Mouse (Mus musculus) G1E (cell line): ENCODE results near the gene Drap1. TPM values are rescaled to one million over a fixed set of nuclear protein-coding genes. Genes with fewer than 3 reads are reported as not detected.
"Not testable (repeated sequence)": the region's sequence is repeated elsewhere in the genome, so short reads cannot be mapped to it uniquely, and the experiment has no call there.

ENCODE experiments used
- ATAC-seq: 2 replicates; pipeline ENCODE4 v1.8.0; 2016; ENCODE audit warnings: mild to moderate bottlenecking; ENCODE audit not compliant: insufficient number of reproducible peaks, poor library complexity, low FRiP score, severe bottlenecking; ENCODE audit errors: extremely low read depth
- DNase-seq: peaks from one replicate; pipeline ENCODE4 v3.0.0; 2012; ENCODE audit warnings: low spot score
- H3K27me3 ChIP-seq: 2 replicates; pipeline ENCODE4 v1.6.1; 2012; ENCODE audit warnings: mild to moderate bottlenecking, low read length, inconsistent platforms; ENCODE audit not compliant: insufficient read depth
- H3K36me3 ChIP-seq: replicated peaks from 2 replicates; pipeline ENCODE3; 2012; ENCODE audit warnings: mild to moderate bottlenecking, inconsistent platforms
- H3K4me1 ChIP-seq: 2 replicates; pipeline ENCODE4 v1.6.1; 2012; ENCODE audit warnings: low read depth, low read length, inconsistent platforms, mixed read lengths; ENCODE audit not compliant: insufficient read depth
- H3K4me3 ChIP-seq: 2 replicates; pipeline ENCODE4 v1.5.1; 2012; ENCODE audit warnings: low read depth, mild to moderate bottlenecking, inconsistent platforms, low read length, moderate library complexity, mixed read lengths
- H3K9me3 ChIP-seq: replicated peaks from 2 replicates; pipeline ENCODE4 v1.6.1; 2012; ENCODE audit warnings: inconsistent platforms
- CTCF ChIP-seq: IDR thresholded peaks from 2 replicates; pipeline ENCODE4 v1.5.1; 2012; ENCODE audit warnings: low read depth, low read length, inconsistent platforms, mixed read lengths
- GATA1 ChIP-seq: IDR thresholded peaks from 2 replicates; pipeline ENCODE4 v1.6.1; 2012; ENCODE audit warnings: borderline replicate concordance, low read length, inconsistent platforms, mixed read lengths
- GATA2 ChIP-seq: IDR thresholded peaks from 2 replicates; pipeline ENCODE4 v1.6.1; 2012; ENCODE audit warnings: low read depth, low read length, inconsistent platforms, borderline replicate concordance
- POLR2AphosphoS5 ChIP-seq: IDR thresholded peaks from 2 replicates; pipeline ENCODE4 v1.6.1; 2012; ENCODE audit warnings: low read depth, low read length, inconsistent platforms; ENCODE audit not compliant: insufficient replicate concordance
- TAL1 ChIP-seq: conservative IDR thresholded peaks from 2 replicates; pipeline ENCODE4 v1.6.1; 2012; ENCODE audit warnings: low read depth, low read length, inconsistent platforms, mixed read lengths
- polyA plus RNA-seq: library from polyadenylated mRNA; stranded (reverse); fragments of >175 nt; gene quantifications from 2 replicates; pipeline ENCODE4 v1.2.3, GENCODE M21; 2012
- total RNA-seq, 2 experiments: library from RNA; stranded (forward) in 1 of 2; stranded (reverse) in 1 of 2; fragments of 200-1000 nt in 1 of 2; fragments of >200 nt in 1 of 2; fragmentation: Nextera tagmentation in 1 of 2; gene quantifications; 2 replicates each; pipeline ENCODE4 v1.2.3; 2014 to 2017

Gene Drap1
- total and polyA plus RNA-seq, 3 experiments, result 46.0 to 305 (median 81.5) TPM

DNA sequence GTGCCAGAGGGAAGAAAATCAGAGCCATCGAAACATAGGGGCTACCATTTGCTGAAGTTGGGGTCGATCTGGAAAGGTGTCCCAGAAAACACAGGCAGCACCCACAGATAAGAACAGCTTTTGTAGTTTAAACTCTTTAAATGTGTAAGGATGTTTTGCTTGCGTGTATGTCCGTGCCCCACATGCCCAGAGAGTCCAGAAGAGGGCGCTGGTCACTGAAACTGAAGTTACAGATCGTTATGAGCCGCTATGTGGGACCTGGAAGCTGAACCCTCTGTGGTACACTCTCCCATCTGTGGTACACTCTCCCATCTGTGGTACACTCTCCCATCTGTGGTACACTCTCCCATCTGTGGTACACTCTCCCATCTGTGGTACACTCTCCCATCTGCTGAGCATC is 17.6 kb downstream of the Drap1 start:
- Histone ChIP-seq H3K4me3 (peak overlapping the region; percentile 69), H3K9me3 (no peaks in the 10 kb centered on the region), H3K36me3 (peaks cover 6% of the 10 kb centered on the region), H3K27me3 (peaks cover 8% of the 10 kb centered on the region; the same call in 1 of the 2 replicates), H3K4me1 (peaks cover 36% of the 10 kb centered on the region)
- ATAC-seq (no peak), DNase-seq (no peak)
- TF ChIP-seq CTCF, result peak; percentile 29; the same call in 1 of the 2 replicates
- TF ChIP-seq GATA1, result no peak

DNA sequence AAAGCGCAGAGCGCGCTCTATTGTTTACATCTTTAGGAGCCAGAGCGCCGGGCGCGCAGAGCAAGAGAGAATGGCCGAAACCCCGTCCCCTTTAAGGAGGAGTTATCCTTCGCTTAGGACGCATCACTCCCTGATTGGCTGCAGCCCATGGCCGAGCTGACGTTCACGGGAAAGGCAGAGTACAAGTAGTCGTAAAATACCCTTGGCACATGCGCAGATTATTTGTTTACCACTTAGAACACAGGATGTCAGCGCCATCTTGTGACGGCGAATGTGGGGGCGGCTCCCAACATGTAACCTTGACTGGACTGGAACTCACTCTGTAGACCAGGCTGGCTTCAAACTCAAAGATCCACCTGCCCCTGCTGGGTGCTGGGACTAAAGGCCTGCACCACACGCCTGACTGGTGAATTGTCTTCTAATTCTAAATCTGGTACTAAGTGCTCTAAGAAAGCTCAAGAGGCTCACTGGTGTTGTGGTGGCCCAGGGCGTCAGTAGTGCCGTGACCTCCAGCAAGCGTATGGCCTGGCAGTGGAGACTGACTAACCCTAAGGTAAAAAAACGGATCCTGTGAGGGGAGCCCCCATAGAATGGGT is 18.1 kb downstream of the Drap1 start:
- not testable (repeated sequence) for DNase-seq, ATAC-seq, H3K36me3 ChIP-seq

DNA sequence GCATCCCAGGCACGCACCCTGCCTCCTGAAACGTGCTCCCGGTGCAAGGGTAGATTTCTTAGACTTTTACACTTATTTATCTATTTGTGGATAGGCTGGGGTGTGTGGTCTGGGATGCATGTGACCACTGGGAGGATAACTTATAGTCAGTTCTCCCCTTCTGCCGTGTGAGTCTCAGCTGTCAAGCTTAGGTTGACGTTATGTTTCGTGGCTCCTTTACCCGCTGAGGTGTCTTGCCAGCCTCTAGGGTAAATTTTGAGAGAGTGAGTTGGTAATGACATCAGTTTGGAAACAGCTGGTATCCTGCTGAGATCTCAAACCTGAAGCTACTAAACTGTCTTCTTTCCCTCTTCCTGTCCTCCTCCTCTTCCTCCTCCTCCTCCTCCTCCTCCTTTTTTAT is 18.9 kb downstream of the Drap1 start:
- Histone ChIP-seq H3K4me1 (peaks cover 40% of the 10 kb centered on the region), H3K9me3 (no peaks in the 10 kb centered on the region), H3K4me3 (peak overlapping the region; percentile 58), H3K36me3 (peaks cover 6% of the 10 kb centered on the region), H3K27me3 (peaks cover 5% of the 10 kb centered on the region; the same call in 1 of the 2 replicates)
- no peak for TF ChIP-seq GATA1
- no peak for TF ChIP-seq GATA2
- TF ChIP-seq TAL1, result no peak
- no peak for TF ChIP-seq CTCF
- no peak for TF ChIP-seq POLR2AphosphoS5
- no peak for ATAC-seq
- DNase-seq, result no peak

More for the DNA sequence above, 18.1 kb downstream of the Drap1 start:
- peaks cover 38% of the 10 kb centered on the region for H3K4me1 ChIP-seq
- not testable (repeated sequence) for H3K9me3 ChIP-seq, H3K27me3 ChIP-seq
- peak overlapping the region; percentile 69 for H3K4me3 ChIP-seq

DNA sequence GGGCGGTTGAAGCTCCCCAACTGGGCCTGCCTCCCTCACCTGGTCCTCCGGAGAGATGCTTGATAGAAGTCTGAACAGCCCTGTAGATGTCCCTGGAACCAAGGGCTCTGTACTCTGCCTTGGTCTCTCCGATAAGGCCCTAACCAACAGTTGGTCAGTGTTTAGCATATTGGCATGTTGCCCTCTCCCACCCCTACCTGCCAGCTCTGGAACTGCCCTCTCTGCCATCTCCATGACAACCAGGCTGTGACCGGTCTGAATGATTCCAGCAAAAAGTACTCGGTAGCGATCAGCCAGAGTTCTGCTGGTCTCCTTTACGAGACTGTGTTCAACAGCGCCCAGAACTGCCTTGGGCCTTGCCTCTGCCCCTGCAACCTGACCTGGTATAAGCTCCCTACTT is 22.5 kb downstream of the Drap1 start, which contains the start of gene Tsga10ip:
Gene Tsga10ip (minus strand): TSS at position 234 of the 400 bp plus-strand sequence.
- H3K27me3 ChIP-seq, result peaks cover 15% of the 10 kb centered on the region; the same call in 1 of the 2 replicates
- DNase-seq, result no peak
- no peaks in the 10 kb centered on the region for H3K36me3 ChIP-seq

DNA sequence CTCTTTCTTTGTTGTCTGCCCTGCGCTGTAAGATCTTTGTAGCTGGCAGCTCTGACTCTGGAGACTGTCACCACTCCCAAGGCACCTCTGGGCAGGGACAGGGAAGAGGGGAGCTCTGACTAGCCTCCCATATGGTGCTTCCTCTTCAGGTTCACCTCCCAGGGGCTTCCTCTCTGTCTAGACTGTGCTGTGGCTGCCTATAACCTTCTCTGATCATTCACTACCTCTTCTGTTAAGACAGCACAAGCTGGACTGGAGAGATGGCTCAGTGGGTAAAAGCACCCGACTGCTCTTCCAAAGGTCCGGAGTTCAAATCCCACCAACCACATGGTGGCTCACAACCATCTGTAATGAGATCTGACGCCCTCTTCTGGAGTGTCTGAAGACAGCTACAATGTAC is 23.7 kb downstream of the Drap1 start:
- peaks cover 15% of the 10 kb centered on the region; the same call in 1 of the 2 replicates for H3K27me3 ChIP-seq
- not testable (repeated sequence) for DNase-seq, ATAC-seq, H3K9me3 ChIP-seq, H3K36me3 ChIP-seq, H3K4me3 ChIP-seq
- H3K4me1 ChIP-seq, result peaks cover 22% of the 10 kb centered on the region

More for the DNA sequence above, 22.5 kb downstream of the Drap1 start, which contains the start of gene Tsga10ip:
- Histone ChIP-seq H3K9me3 (no peaks in the 10 kb centered on the region), H3K4me1 (peaks cover 27% of the 10 kb centered on the region), H3K4me3 (no peak within 1 kb of the TSS)
- ATAC-seq, result no peak
- TF ChIP-seq TAL1 (no peak), GATA2 (no peak), POLR2AphosphoS5 (no peak), GATA1 (no peak), CTCF (no peak)

DNA sequence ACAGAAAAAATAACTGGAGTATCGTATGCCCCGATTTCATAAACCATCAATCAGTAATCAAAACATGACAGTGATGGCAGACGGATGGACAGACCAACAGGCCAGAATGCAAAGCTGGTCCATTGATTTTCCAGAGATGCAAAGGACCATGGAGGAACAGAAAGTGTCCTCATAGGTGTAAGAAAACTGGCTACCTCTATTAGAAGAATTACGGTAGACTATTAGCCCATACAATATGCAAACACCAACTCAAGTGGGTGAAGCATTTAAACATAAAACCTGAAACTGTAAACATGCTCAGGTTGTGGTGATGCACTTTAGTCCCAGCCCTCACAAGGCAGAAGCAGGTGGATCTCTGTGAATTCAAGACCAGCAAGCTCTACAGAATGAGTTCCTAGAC is 29.4 kb downstream of the Drap1 start:
- Histone ChIP-seq H3K4me3 (no peak overlapping the region), H3K9me3 (no peaks in the 10 kb centered on the region), H3K36me3 (peaks cover 17% of the 10 kb centered on the region), H3K4me1 (peaks cover 22% of the 10 kb centered on the region), H3K27me3 (0 out of 2 replicates have a peak, but pooled peaks cover 7% of the 10 kb centered on the region)
- TF ChIP-seq POLR2AphosphoS5 (no peak), CTCF (no peak), TAL1 (no peak), GATA1 (no peak)
- DNase-seq (no peak), ATAC-seq (no peak)

DNA sequence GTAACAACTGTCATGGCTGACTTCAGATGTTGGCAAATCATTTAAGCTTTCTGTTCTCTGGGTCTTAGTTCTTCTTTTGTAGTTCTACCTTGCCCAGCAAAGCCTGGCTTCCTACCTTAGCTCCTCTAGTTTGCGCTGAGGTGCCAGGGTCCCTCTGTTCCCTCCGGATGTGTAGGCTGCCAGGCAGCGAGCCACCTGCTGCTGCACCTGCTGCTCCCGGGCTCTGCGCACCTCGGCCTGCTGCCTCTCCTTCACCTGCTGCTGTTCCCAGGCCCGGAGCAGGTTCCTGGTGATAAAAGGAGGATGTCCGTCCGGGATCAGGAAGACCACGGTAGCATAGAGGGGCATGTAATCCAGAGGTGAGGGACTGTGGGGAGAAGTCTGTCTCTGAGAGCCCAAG is 30.6 kb downstream of the Drap1 start:
- DNase-seq (no peak), ATAC-seq (no peak)
- Histone ChIP-seq H3K36me3 (peaks cover 19% of the 10 kb centered on the region), H3K27me3 (0 out of 2 replicates have a peak, but pooled peaks cover 2% of the 10 kb centered on the region), H3K9me3 (no peaks in the 10 kb centered on the region), H3K4me1 (peaks cover 27% of the 10 kb centered on the region), H3K4me3 (no peak overlapping the region)
- TF ChIP-seq GATA2 (no peak), GATA1 (no peak), POLR2AphosphoS5 (no peak), CTCF (no peak), TAL1 (no peak)
